Mouse (Mus musculus) c-Kit-positive CD71-positive TER-119-negative erythroid progenitor cells, embryonic 14.5 days (primary cell): Measurements from ENCODE around the gene Hist1h4b.
"Not testable (repeated sequence)": the region's sequence is repeated elsewhere in the genome, so short reads cannot be mapped to it uniquely, and the experiment has no call there.

Experiments
- DNase-seq: peaks from one replicate; pipeline ENCODE4 v3.0.0-alpha.2; 2013; ENCODE audit warnings: low read depth

Hist1h4b gene

GRCm38 (mm10) chr13:23756790-23757189 lies at the start of gene Hist1h4b:
Hist1h4b (plus strand) TSS chr13:23757013.
- DNase-seq = peak; percentile 95

GRCm38 (mm10) chr13:23708041-23708440 lies 48.8 kb upstream of the Hist1h4b start:
- no peak for DNase-seq

- DNase-seq = no peak
Observed at GRCm38 (mm10) chr13:23708654-23709053, 48.2 kb upstream of the Hist1h4b start.

GRCm38 (mm10) chr13:23709714-23710373 lies 47.0 kb upstream of the Hist1h4b start:
- no peak for DNase-seq

- DNase-seq = no peak
Observed at GRCm38 (mm10) chr13:23710374-23711089, 46.3 kb upstream of the Hist1h4b start, which contains the start of gene Hfe. Hfe (minus strand) TSS chr13:23710854.

- DNase-seq = no peak
Observed at GRCm38 (mm10) chr13:23716261-23717042, 40.4 kb upstream of the Hist1h4b start.

- no peak for DNase-seq
Observed at GRCm38 (mm10) chr13:23717176-23717575, 39.6 kb upstream of the Hist1h4b start.

GRCm38 (mm10) chr13:23717593-23718245 lies 39.1 kb upstream of the Hist1h4b start:
- DNase-seq = not testable (repeated sequence)

- no peak for DNase-seq
Observed at GRCm38 (mm10) chr13:23724239-23724638, 32.6 kb upstream of the Hist1h4b start.

GRCm38 (mm10) chr13:23725213-23725612 lies 31.6 kb upstream of the Hist1h4b start:
- DNase-seq = no peak

- DNase-seq = no peak
Observed at GRCm38 (mm10) chr13:23728472-23729191, 28.2 kb upstream of the Hist1h4b start.

- no peak for DNase-seq
Observed at GRCm38 (mm10) chr13:23729192-23729525, 27.7 kb upstream of the Hist1h4b start.

GRCm38 (mm10) chr13:23729706-23730105 lies 27.1 kb upstream of the Hist1h4b start:
- DNase-seq = no peak

- DNase-seq = no peak
Observed at GRCm38 (mm10) chr13:23730479-23730878, 26.3 kb upstream of the Hist1h4b start.

- DNase-seq = peak; percentile 32
Observed at GRCm38 (mm10) chr13:23732156-23732804, 24.5 kb upstream of the Hist1h4b start.

GRCm38 (mm10) chr13:23737091-23737490 lies 19.7 kb upstream of the Hist1h4b start:
- no peak for DNase-seq

GRCm38 (mm10) chr13:23738041-23738440 lies 18.8 kb upstream of the Hist1h4b start:
- peak; percentile 23 for DNase-seq

GRCm38 (mm10) chr13:23738677-23739068 lies 18.1 kb upstream of the Hist1h4b start, which contains the start of gene Hist1h1c:
Hist1h1c (plus strand) TSS chr13:23738808.
- DNase-seq = peak; percentile 83

- DNase-seq = peak; percentile 90
Observed at GRCm38 (mm10) chr13:23739069-23739921, 17.5 kb upstream of the Hist1h4b start.

GRCm38 (mm10) chr13:23739922-23740252 lies 16.9 kb upstream of the Hist1h4b start:
- no peak for DNase-seq
